Mouse (Mus musculus): ENCODE data around the gene Hist1h4h. TPM values are rescaled to one million over a fixed set of nuclear protein-coding genes. Genes with fewer than 3 reads are reported as not detected.
"Not testable (repeated sequence)": the region's sequence is repeated elsewhere in the genome, so short reads cannot be mapped to it uniquely, and the experiment has no call there.

The Hist1h4h gene
- polyA plus RNA-seq, 2 experiments = 5.5 to 18.2 TPM

DNA sequence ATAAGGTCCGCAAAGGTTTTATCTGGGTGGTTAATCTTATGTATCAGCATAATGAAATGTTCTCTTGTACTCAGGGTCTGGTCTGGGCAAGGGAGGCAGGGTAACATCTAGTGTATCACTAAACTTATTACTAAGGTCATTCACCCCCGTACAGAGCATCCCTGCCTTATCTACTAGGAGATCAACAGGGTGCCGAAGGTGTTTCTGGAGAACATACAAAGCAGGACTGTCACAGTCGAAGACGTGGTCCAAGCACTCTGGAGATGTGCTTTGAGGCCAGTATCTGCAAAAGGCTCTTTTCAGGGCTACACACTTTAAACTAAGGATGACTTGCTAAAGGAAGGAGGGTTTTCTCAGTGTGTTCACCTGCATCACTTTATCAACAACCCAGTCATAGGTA lies 15.8 kb downstream of the Hist1h4h start:
- H3K27me3 ChIP-seq (ENCODE audit: control insufficient read depth, insufficient read depth, low read length) = no peaks in the 10 kb centered on the region
- H3K4me2 ChIP-seq (replicated peaks; ENCODE audit: low read depth, low read length, severe bottlenecking) = no peak overlapping the region
- WGBS = 81% methylated on average over 5 of the region's 5 CpGs
- ATAC-seq (ENCODE audit: low FRiP score, low read depth) (no peak), DNase-seq (ENCODE audit: low spot score) (no peak)
- no peak overlapping the region for H3K27ac ChIP-seq (replicated peaks; ENCODE audit: low read depth, low read length)
- H3K9ac ChIP-seq (ENCODE audit: low read depth, low read length, severe bottlenecking) = no peak overlapping the region
- H3K4me1 ChIP-seq (ENCODE audit: control insufficient read depth, insufficient read depth, low read length) = no peaks in the 10 kb centered on the region
- no peak for TF ChIP-seq POLR2A (IDR thresholded peaks at IDR 0.05; ENCODE audit: borderline replicate concordance, extremely low read depth, insufficient read depth, insufficient read length)
- H3K9me3 ChIP-seq (ENCODE audit: control insufficient read depth, low read length) = no peaks in the 10 kb centered on the region
- no peak overlapping the region for H3K4me3 ChIP-seq (replicated peaks; ENCODE audit: low read length)
- no peaks in the 10 kb centered on the region for H3K36me3 ChIP-seq (ENCODE audit: control insufficient read depth, insufficient read depth, low read length)

GRCm38 (mm10) chr13:23550761-23551145 lies 19.9 kb downstream of the Hist1h4h start:
- Histone ChIP-seq H3K36me3 (ENCODE audit: control insufficient read depth, insufficient read depth, low read length) (no peaks in the 10 kb centered on the region), H3K9ac (ENCODE audit: low read depth, low read length, severe bottlenecking) (peak overlapping the region; percentile 48), H3K4me1 (ENCODE audit: control insufficient read depth, insufficient read depth, low read length) (peaks cover 13% of the 10 kb centered on the region), H3K27me3 (ENCODE audit: control insufficient read depth, insufficient read depth, low read length) (no peaks in the 10 kb centered on the region), H3K4me2 (replicated peaks; ENCODE audit: low read depth, low read length, severe bottlenecking) (peak overlapping the region; percentile 46), H3K9me3 (ENCODE audit: control insufficient read depth, low read length) (no peaks in the 10 kb centered on the region), H3K4me3 (replicated peaks; ENCODE audit: low read length) (peak overlapping the region; percentile 36), H3K27ac (replicated peaks; ENCODE audit: low read depth, low read length) (peak overlapping the region; percentile 69)
- DNase-seq (ENCODE audit: low spot score) = no peak
- 1% methylated on average over 3 of the region's 3 CpGs for WGBS
- no peak for ATAC-seq (ENCODE audit: low FRiP score, low read depth)
- no peak for TF ChIP-seq POLR2A (IDR thresholded peaks at IDR 0.05; ENCODE audit: borderline replicate concordance, extremely low read depth, insufficient read depth, insufficient read length)

DNA sequence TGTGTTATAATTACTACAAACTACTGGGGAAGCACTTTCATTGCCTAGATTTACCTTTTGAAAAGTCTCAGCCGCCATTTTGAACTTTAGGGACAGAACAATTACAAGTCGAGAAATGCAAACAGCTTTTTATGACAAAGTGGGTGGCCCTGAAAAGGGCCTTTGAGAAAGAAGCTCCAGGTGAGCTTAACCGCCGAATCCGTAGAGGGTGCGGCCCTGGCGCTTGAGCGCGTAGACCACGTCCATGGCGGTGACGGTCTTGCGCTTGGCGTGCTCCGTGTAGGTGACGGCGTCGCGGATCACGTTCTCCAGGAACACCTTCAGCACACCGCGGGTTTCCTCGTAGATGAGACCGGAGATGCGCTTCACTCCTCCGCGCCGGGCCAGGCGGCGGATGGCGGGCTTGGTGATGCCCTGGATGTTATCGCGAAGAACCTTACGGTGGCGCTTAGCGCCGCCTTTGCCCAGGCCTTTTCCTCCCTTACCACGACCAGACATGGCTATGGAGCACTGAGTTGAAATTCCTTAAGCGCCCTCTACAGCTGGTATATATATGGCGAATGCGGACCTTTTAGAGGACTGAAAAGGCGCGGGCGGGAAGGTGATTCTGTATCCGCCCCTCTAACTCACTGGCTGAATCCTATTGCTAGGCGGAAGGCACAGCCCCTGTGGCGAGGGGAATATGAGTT lies 20.4 kb downstream of the Hist1h4h start, which contains the start of gene Hist1h4f:
Gene Hist1h4f (minus strand): TSS at position 503 of the 689 bp plus-strand sequence.
- Histone ChIP-seq H3K9ac (ENCODE audit: low read depth, low read length, severe bottlenecking) (peak within 1 kb of the TSS; percentile 48), H3K27ac (replicated peaks; ENCODE audit: low read depth, low read length) (peak within 1 kb of the TSS; percentile 69), H3K4me3 (replicated peaks; ENCODE audit: low read length) (peak within 1 kb of the TSS; percentile 36), H3K4me2 (replicated peaks; ENCODE audit: low read depth, low read length, severe bottlenecking) (peak within 1 kb of the TSS; percentile 46), H3K4me1 (ENCODE audit: control insufficient read depth, insufficient read depth, low read length) (peaks cover 13% of the 10 kb centered on the region)
- TF ChIP-seq POLR2A (IDR thresholded peaks at IDR 0.05; ENCODE audit: borderline replicate concordance, extremely low read depth, insufficient read depth, insufficient read length) = peak; percentile 94; the same call in 1 of the 2 replicates
- ATAC-seq (ENCODE audit: low FRiP score, low read depth) = peak; percentile 86
- not testable (repeated sequence) for H3K9me3 ChIP-seq (ENCODE audit: control insufficient read depth, low read length); H3K36me3 ChIP-seq (ENCODE audit: control insufficient read depth, insufficient read depth, low read length); H3K27me3 ChIP-seq (ENCODE audit: control insufficient read depth, insufficient read depth, low read length)
- DNase-seq (ENCODE audit: low spot score) = peak; percentile 98
- WGBS = under 1% methylated on average over 26 of the region's 47 CpGs

DNA sequence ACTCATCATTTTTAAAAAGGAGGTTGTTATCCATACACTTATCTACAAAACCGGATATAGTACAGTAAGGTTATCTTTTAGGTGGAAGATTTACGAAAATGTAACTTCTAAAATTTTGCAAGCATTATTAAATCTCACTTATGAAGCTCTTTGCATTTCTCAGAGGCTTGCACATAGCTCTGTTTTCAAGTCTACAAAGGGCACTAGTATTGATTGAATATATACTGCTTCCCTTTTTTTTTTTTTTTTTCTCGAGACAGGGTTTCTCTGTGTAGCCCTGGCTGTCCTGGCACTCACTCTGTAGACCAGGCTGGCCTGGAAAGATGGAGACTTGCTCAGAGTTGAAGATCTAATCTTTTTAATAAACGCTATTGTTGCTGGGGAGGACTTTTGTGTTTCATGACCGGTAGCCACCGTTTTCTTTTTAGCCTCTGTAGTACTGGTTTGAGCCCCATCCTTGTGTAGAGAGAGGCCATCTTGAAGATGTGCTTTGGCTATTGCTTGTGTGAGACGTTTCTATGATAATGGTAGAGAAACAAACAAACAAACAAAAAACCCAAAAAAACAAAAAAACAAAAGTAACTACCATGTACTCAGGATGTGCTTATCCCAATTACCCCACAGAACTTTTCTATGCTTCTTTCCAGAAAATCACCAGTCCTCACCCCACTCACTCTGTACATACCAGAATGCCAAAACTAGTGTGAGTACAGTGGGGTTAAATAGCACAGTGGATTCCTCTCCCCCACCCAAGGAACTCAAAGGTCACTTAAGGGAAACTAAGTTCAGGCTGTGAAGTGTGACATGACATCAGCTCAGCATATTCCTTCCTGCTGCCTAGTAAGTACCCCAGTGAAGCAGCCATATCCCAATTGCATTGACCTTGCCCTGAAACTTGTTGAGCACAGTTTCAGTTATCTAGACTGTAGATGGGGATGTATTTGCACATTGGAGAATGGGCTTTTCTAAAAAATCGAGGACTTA lies 21.4 kb downstream of the Hist1h4h start:
- no peaks in the 10 kb centered on the region for H3K27me3 ChIP-seq (ENCODE audit: control insufficient read depth, insufficient read depth, low read length)
- H3K27ac ChIP-seq (replicated peaks; ENCODE audit: low read depth, low read length) = peak overlapping the region; percentile 69
- no peaks in the 10 kb centered on the region for H3K9me3 ChIP-seq (ENCODE audit: control insufficient read depth, low read length)
- no peak for ATAC-seq (ENCODE audit: low FRiP score, low read depth)
- WGBS = 57% methylated on average over 8 of the region's 8 CpGs
- peaks cover 15% of the 10 kb centered on the region for H3K4me1 ChIP-seq (ENCODE audit: control insufficient read depth, insufficient read depth, low read length)
- no peaks in the 10 kb centered on the region for H3K36me3 ChIP-seq (ENCODE audit: control insufficient read depth, insufficient read depth, low read length)
- DNase-seq (ENCODE audit: low spot score) = no peak
- no peak overlapping the region for H3K9ac ChIP-seq (ENCODE audit: low read depth, low read length, severe bottlenecking)
- no peak for TF ChIP-seq POLR2A (IDR thresholded peaks at IDR 0.05; ENCODE audit: borderline replicate concordance, extremely low read depth, insufficient read depth, insufficient read length)
- peak overlapping the region; percentile 36 for H3K4me3 ChIP-seq (replicated peaks; ENCODE audit: low read length)
- H3K4me2 ChIP-seq (replicated peaks; ENCODE audit: low read depth, low read length, severe bottlenecking) = peak overlapping the region; percentile 46; the same call in 1 of the 2 replicates

- Histone ChIP-seq H3K27me3 (ENCODE audit: control insufficient read depth, insufficient read depth, low read length) (no peaks in the 10 kb centered on the region), H3K9ac (ENCODE audit: low read depth, low read length, severe bottlenecking) (no peak within 1 kb of the TSS), H3K4me3 (replicated peaks; ENCODE audit: low read length) (peak within 1 kb of the TSS; percentile 36), H3K27ac (replicated peaks; ENCODE audit: low read depth, low read length) (peak within 1 kb of the TSS; percentile 97), H3K9me3 (ENCODE audit: control insufficient read depth, low read length) (no peaks in the 10 kb centered on the region), H3K36me3 (ENCODE audit: control insufficient read depth, insufficient read depth, low read length) (no peaks in the 10 kb centered on the region), H3K4me2 (replicated peaks; ENCODE audit: low read depth, low read length, severe bottlenecking) (peak within 1 kb of the TSS; percentile 46; the same call in 1 of the 2 replicates), H3K4me1 (ENCODE audit: control insufficient read depth, insufficient read depth, low read length) (peaks cover 15% of the 10 kb centered on the region)
- no peak for TF ChIP-seq POLR2A (IDR thresholded peaks at IDR 0.05; ENCODE audit: borderline replicate concordance, extremely low read depth, insufficient read depth, insufficient read length)
- no peak for DNase-seq (ENCODE audit: low spot score)
- ATAC-seq (ENCODE audit: low FRiP score, low read depth) = no peak
Measured at GRCm38 (mm10) chr13:23552962-23553361, 22.1 kb downstream of the Hist1h4h start, which contains the start of gene Hist1h1d. TSS of gene Hist1h1d (plus strand) at chr13:23553262.

All from limb, embryonic 14.5 days (tissue).